Mouse (Mus musculus): ENCODE measurements around the gene Spag9. TPM values are rescaled to one million over a fixed set of nuclear protein-coding genes. Genes with fewer than 3 reads are reported as not detected.

Spag9 gene
- polyA plus RNA-seq, 1 experiment from 2014 or later, result 86.6 TPM

DNA sequence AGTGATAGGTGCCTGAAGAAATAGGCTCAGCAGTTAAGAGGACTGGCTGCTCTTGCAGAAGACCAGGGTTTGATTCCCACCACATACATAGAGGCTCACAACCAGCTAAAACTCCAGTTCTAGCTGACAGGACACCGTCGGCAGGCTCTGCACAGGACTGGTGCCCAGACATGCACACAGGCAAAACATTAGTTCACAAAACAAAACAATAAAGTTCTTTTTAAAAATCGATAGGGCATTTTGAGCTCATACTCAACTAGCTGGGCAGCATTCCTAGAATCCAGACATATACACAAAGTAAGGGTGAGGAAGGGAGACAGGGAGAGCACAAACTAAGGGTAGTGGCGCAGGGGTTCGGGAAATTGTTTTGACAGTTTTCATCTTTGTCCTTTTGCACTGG is 1.4 kb upstream of the Spag9 start:
- DNase-seq (ENCODE audit: low spot score) (no peak), ATAC-seq (ENCODE audit: insufficient read depth, low FRiP score, low TSS enrichment) (no peak)
- peak overlapping the region; percentile 93; the same call in 1 of the 2 replicates for H3K4me2 ChIP-seq (ENCODE audit: low read depth)
- 75% methylated on average over 5 of the region's 5 CpGs for WGBS
- no peak overlapping the region for H3K9ac ChIP-seq (ENCODE audit: low read length)
- H3K27ac ChIP-seq (ENCODE audit: low read depth, low read length), result no peak overlapping the region
- peaks cover 12% of the 10 kb centered on the region for H3K4me1 ChIP-seq (ENCODE audit: control insufficient read depth, insufficient read depth, low read length)
- H3K36me3 ChIP-seq (ENCODE audit: control insufficient read depth, insufficient read depth, low read length), result no peaks in the 10 kb centered on the region
- H3K27me3 ChIP-seq (ENCODE audit: control insufficient read depth, insufficient read depth, low read length), result no peaks in the 10 kb centered on the region
- peak overlapping the region; percentile 91; the same call in 1 of the 2 replicates for H3K4me3 ChIP-seq (ENCODE audit: low read depth, low read length)
- no peaks in the 10 kb centered on the region for H3K9me3 ChIP-seq (ENCODE audit: control insufficient read depth, low read length)

DNA sequence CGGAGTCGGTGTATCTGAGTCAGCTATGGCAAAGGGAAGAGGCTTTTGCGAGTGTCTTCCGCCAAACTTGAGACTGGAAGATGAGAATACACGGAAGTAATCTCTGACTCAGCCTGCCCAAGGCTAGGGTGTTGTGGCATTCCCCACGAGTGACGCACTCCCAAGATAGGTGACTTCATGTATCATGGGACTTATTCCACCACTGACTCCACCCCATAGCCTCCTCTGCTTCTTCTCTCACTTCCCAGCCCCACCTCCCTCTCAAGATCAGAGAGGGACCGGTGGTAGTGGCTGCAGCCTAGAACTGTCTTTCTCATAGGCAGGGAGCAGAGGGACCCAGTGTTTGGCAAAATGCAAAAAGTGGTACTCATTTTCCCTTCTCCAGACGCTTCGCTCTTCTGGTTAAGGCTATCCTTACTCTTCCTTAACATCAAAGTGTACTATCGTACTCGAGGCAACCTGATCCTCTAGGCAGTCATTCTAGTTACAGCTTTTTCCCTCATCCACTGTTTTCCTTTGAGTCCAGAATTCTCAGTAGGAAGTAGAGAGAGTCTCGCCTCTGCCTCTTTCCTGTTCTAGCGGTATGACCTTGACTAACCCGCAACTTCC is 676 bp upstream of the Spag9 start:
- Histone ChIP-seq H3K27ac (ENCODE audit: low read depth, low read length) (peak overlapping the region; percentile 88), H3K4me3 (ENCODE audit: low read depth, low read length) (peak overlapping the region; percentile 91), H3K36me3 (ENCODE audit: control insufficient read depth, insufficient read depth, low read length) (no peaks in the 10 kb centered on the region), H3K27me3 (ENCODE audit: control insufficient read depth, insufficient read depth, low read length) (no peaks in the 10 kb centered on the region), H3K4me2 (ENCODE audit: low read depth) (peak overlapping the region; percentile 93), H3K9ac (ENCODE audit: low read length) (peak overlapping the region; percentile 73), H3K9me3 (ENCODE audit: control insufficient read depth, low read length) (no peaks in the 10 kb centered on the region), H3K4me1 (ENCODE audit: control insufficient read depth, insufficient read depth, low read length) (peaks cover 12% of the 10 kb centered on the region)
- 9% methylated on average over 15 of the region's 15 CpGs for WGBS
- DNase-seq (ENCODE audit: low spot score) (peak; percentile 29), ATAC-seq (ENCODE audit: insufficient read depth, low FRiP score, low TSS enrichment) (peak; percentile 26)

DNA sequence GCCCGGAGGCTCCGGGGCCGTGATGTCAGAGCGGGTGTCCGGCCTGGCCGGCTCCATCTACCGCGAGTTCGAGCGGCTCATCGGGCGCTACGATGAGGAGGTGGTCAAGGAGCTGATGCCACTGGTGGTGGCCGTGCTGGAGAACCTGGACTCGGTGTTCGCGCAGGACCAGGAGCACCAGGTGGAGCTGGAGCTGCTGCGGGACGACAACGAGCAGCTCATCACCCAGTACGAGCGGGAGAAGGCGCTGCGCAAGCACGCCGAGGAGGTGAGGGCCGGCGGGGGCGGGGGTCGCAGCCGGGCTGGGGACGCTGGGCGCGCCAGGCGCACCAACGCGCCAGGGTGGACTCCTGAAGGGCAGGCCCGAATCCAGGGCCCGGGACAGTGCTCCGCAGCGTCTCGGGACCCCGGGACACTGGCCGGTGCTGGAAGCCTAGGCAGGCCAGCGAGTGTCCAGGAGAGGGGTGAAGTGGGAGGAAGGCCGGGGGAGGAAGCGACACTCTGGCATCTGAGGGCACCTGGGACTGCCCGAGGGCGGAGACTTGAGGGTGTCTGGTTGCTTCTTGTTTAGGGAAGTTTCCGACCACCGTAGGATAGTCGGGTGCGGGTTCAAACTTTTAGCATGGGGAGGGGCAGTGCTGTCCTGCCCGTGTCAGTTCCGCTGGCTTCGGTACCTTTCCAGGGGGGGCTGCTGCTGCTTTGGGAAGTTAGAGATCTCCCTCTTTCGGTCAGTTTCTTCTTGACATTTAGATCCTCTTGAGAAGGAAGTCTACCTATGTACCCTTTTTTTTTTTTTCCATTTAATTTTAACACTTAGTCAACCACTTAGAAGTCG is 632 bp downstream of the Spag9 start:
- peak overlapping the region; percentile 93 for H3K4me2 ChIP-seq (ENCODE audit: low read depth)
- no peaks in the 10 kb centered on the region for H3K27me3 ChIP-seq (ENCODE audit: control insufficient read depth, insufficient read depth, low read length)
- under 1% methylated on average over 56 of the region's 58 CpGs for WGBS
- peak overlapping the region; percentile 82 for H3K9ac ChIP-seq (ENCODE audit: low read length)
- H3K4me3 ChIP-seq (ENCODE audit: low read depth, low read length), result peak overlapping the region; percentile 91
- peak; percentile 64 for ATAC-seq (ENCODE audit: insufficient read depth, low FRiP score, low TSS enrichment)
- peaks cover 12% of the 10 kb centered on the region for H3K4me1 ChIP-seq (ENCODE audit: control insufficient read depth, insufficient read depth, low read length)
- H3K27ac ChIP-seq (ENCODE audit: low read depth, low read length), result peak overlapping the region; percentile 88
- H3K36me3 ChIP-seq (ENCODE audit: control insufficient read depth, insufficient read depth, low read length), result no peaks in the 10 kb centered on the region
- no peaks in the 10 kb centered on the region for H3K9me3 ChIP-seq (ENCODE audit: control insufficient read depth, low read length)
- DNase-seq (ENCODE audit: low spot score), result peak; percentile 59

DNA sequence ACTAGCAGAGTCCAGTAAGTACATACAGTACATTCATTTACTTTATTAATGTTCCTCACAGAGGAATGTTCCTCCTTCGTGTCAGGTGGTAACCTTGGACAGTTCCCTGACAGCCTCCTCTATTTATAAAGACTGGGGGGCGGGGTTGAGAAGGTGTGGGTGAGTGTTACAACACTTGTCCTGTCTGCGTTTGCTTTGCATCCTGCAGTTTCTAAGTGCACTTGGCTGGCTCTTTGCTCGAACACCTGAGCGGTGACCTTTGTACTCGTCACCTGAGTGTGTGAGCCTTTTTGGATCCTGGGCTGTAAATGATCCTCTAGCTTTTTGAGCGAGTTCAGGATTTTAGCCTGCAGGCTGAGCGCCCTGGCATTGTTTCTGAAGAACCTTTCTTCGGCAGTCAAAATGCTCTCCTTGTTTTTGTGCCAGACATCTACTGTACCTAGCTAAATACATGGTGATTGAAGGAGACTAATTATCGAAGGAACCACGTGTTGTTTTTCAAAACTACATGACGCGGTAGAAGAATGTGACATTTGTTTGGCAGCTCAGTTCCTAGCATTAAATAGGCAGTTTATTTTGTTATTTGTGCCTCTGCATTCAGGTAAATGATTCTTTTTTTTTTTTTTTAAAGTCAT is 1.4 kb downstream of the Spag9 start:
- Histone ChIP-seq H3K36me3 (ENCODE audit: control insufficient read depth, insufficient read depth, low read length) (no peaks in the 10 kb centered on the region), H3K9ac (ENCODE audit: low read length) (no peak overlapping the region), H3K27me3 (ENCODE audit: control insufficient read depth, insufficient read depth, low read length) (no peaks in the 10 kb centered on the region), H3K4me1 (ENCODE audit: control insufficient read depth, insufficient read depth, low read length) (peaks cover 12% of the 10 kb centered on the region), H3K27ac (ENCODE audit: low read depth, low read length) (no peak overlapping the region), H3K4me2 (ENCODE audit: low read depth) (peak overlapping the region; percentile 93), H3K9me3 (ENCODE audit: control insufficient read depth, low read length) (no peaks in the 10 kb centered on the region), H3K4me3 (ENCODE audit: low read depth, low read length) (peak overlapping the region; percentile 91)
- 42% methylated on average over 13 of the region's 13 CpGs for WGBS
- no peak for ATAC-seq (ENCODE audit: insufficient read depth, low FRiP score, low TSS enrichment)
- DNase-seq (ENCODE audit: low spot score), result no peak

DNA sequence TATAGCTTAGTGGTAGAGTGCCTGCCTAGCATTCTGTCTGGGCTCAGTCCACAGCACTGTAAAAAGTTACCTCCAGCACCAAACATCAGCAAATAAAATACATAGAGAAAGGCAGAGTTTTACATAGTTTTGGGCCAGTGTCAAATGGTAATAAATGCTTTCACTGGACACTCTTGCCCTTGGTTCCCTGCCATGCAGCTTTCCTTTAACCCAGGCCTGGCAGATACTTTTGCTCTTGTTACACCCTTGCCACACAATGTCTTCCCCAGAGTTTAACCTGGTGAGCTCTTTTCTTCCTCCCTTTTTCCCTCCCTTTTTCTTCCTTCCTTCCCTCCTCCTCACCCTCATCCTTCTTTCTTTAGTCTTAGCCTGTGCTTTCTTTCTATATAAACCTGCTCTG is 3.4 kb downstream of the Spag9 start:
- H3K27me3 ChIP-seq (ENCODE audit: control insufficient read depth, insufficient read depth, low read length), result no peaks in the 10 kb centered on the region
- H3K36me3 ChIP-seq (ENCODE audit: control insufficient read depth, insufficient read depth, low read length), result no peaks in the 10 kb centered on the region

DNA sequence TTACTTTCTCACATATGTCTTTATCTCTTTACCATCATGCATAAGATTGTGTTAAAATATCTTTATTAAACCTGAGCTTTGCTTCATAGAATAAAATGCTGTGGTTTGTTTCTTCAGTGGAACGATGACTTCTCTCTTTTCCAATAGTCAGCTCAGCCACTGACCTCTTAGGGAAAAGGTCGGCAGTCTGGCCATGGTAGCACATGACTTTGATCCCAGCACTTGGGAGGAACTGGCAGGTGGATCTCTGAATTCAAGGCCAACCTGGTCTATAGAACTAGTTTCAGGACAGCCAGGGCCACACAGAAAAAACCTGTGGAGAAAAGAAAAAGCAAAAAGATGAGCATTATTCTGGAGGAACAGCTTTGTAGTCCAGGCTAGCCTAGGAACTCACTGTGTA is 7.5 kb downstream of the Spag9 start:
- Histone ChIP-seq H3K27ac (ENCODE audit: low read depth, low read length) (no peak overlapping the region), H3K4me3 (ENCODE audit: low read depth, low read length) (no peak overlapping the region), H3K36me3 (ENCODE audit: control insufficient read depth, insufficient read depth, low read length) (no peaks in the 10 kb centered on the region), H3K4me1 (ENCODE audit: control insufficient read depth, insufficient read depth, low read length) (no peaks in the 10 kb centered on the region), H3K27me3 (ENCODE audit: control insufficient read depth, insufficient read depth, low read length) (no peaks in the 10 kb centered on the region), H3K9me3 (ENCODE audit: control insufficient read depth, low read length) (no peaks in the 10 kb centered on the region), H3K4me2 (ENCODE audit: low read depth) (no peak overlapping the region), H3K9ac (ENCODE audit: low read length) (no peak overlapping the region)
- 94% methylated on average over 2 of the region's 2 CpGs for WGBS
- ATAC-seq (ENCODE audit: insufficient read depth, low FRiP score, low TSS enrichment) (no peak), DNase-seq (ENCODE audit: low spot score) (no peak)

More for the DNA sequence above, 3.4 kb downstream of the Spag9 start:
- DNase-seq (ENCODE audit: low spot score), result no peak
- Histone ChIP-seq H3K27ac (ENCODE audit: low read depth, low read length) (no peak overlapping the region), H3K9me3 (ENCODE audit: control insufficient read depth, low read length) (no peaks in the 10 kb centered on the region), H3K4me3 (ENCODE audit: low read depth, low read length) (no peak overlapping the region), H3K4me2 (ENCODE audit: low read depth) (no peak overlapping the region), H3K4me1 (ENCODE audit: control insufficient read depth, insufficient read depth, low read length) (peaks cover 12% of the 10 kb centered on the region), H3K9ac (ENCODE audit: low read length) (no peak overlapping the region)
- no peak for ATAC-seq (ENCODE audit: insufficient read depth, low FRiP score, low TSS enrichment)

DNA sequence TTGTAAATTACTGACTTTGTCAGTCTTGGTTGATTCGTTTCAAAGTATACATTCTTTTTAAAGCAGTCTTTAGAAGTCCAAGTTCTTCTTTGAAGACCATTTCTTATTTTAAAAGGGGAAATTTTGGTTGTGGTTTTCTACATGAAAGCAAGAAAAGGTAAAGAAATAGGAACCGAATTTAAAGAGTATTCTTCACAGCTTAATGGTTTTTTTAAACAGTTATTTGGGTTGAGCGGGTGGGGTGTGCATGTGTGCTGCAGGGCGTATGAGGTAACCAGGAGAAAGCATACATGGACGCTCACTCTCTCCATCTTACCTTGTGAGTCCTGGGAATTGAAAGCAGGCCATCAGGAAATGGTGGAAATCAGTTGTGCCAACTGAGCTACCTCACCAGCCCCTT is 23.2 kb downstream of the Spag9 start:
- no peaks in the 10 kb centered on the region for H3K27me3 ChIP-seq (ENCODE audit: control insufficient read depth, insufficient read depth, low read length)
- no peak overlapping the region for H3K9ac ChIP-seq (ENCODE audit: low read length)
- peaks cover 3% of the 10 kb centered on the region; the same call in 1 of the 2 replicates for H3K36me3 ChIP-seq (ENCODE audit: control insufficient read depth, insufficient read depth, low read length)
- no peak overlapping the region for H3K4me3 ChIP-seq (ENCODE audit: low read depth, low read length)
- no peak for DNase-seq (ENCODE audit: low spot score)
- no peaks in the 10 kb centered on the region for H3K9me3 ChIP-seq (ENCODE audit: control insufficient read depth, low read length)
- WGBS, result 91% methylated on average over 5 of the region's 5 CpGs
- H3K27ac ChIP-seq (ENCODE audit: low read depth, low read length), result no peak overlapping the region
- H3K4me2 ChIP-seq (ENCODE audit: low read depth), result no peak overlapping the region
- no peak for ATAC-seq (ENCODE audit: insufficient read depth, low FRiP score, low TSS enrichment)
- H3K4me1 ChIP-seq (ENCODE audit: control insufficient read depth, insufficient read depth, low read length), result no peaks in the 10 kb centered on the region

DNA sequence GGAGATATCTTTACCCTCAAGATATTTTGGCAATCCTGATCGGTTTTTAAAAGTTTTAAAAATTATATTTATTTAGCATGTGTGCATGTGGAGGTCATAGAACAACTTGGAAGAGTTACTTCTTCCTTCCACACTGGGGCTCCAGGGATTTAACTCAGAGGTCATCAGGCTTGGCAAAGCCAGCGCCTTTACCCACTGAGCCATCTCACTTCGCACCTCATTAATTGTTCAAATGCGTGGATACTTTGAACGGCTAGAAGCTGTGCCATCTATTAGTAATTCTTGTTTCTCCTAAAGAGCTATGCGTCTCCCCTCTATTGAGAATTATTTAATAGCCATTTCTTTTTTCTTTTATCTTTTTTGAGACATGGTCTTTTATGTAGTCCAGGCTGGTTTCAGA is 24.5 kb downstream of the Spag9 start:
- WGBS, result 71% methylated on average over 6 of the region's 6 CpGs
- Histone ChIP-seq H3K4me1 (ENCODE audit: control insufficient read depth, insufficient read depth, low read length) (no peaks in the 10 kb centered on the region), H3K9me3 (ENCODE audit: control insufficient read depth, low read length) (no peaks in the 10 kb centered on the region), H3K36me3 (ENCODE audit: control insufficient read depth, insufficient read depth, low read length) (peaks cover 3% of the 10 kb centered on the region; the same call in 1 of the 2 replicates), H3K9ac (ENCODE audit: low read length) (no peak overlapping the region), H3K27ac (ENCODE audit: low read depth, low read length) (no peak overlapping the region), H3K27me3 (ENCODE audit: control insufficient read depth, insufficient read depth, low read length) (no peaks in the 10 kb centered on the region), H3K4me3 (ENCODE audit: low read depth, low read length) (no peak overlapping the region), H3K4me2 (ENCODE audit: low read depth) (no peak overlapping the region)
- DNase-seq (ENCODE audit: low spot score), result no peak
- no peak for ATAC-seq (ENCODE audit: insufficient read depth, low FRiP score, low TSS enrichment)
